Mouse (Mus musculus): Measurements from ENCODE around the gene Parvb.

GRCm38 (mm10) chr15:84325736-84326135, 93.9 kb downstream of the Parvb start:
- no peak for TF ChIP-seq GATA1 (IDR thresholded peaks at IDR 0.05; ENCODE audit: borderline replicate concordance, low read length)
- TF ChIP-seq TAL1 (conservative IDR thresholded peaks at IDR 0.05; ENCODE audit: low read depth, low read length): no peak
- TF ChIP-seq CTCF (IDR thresholded peaks at IDR 0.05; ENCODE audit: low read depth, low read length): no peak
- no peak for TF ChIP-seq POLR2AphosphoS5 (IDR thresholded peaks at IDR 0.05; ENCODE audit: insufficient replicate concordance, low read depth, low read length)
- no peak for TF ChIP-seq GATA2 (IDR thresholded peaks at IDR 0.05; ENCODE audit: borderline replicate concordance, low read depth, low read length)

All from G1E (cell line).